Mouse (Mus musculus) spleen, postnatal 14 days (tissue): ENCODE data around the gene Auts2.
"Not testable (repeated sequence)": the region's sequence is repeated elsewhere in the genome, so short reads cannot be mapped to it uniquely, and the experiment has no call there.

ENCODE experiments used
- DNase-seq, 2 experiments: peaks; one replicate each; pipeline ENCODE4 v3.0.0; 2021 to 2022; ENCODE audit warnings: low spot score in 2 of 2

The Auts2 gene

DNA sequence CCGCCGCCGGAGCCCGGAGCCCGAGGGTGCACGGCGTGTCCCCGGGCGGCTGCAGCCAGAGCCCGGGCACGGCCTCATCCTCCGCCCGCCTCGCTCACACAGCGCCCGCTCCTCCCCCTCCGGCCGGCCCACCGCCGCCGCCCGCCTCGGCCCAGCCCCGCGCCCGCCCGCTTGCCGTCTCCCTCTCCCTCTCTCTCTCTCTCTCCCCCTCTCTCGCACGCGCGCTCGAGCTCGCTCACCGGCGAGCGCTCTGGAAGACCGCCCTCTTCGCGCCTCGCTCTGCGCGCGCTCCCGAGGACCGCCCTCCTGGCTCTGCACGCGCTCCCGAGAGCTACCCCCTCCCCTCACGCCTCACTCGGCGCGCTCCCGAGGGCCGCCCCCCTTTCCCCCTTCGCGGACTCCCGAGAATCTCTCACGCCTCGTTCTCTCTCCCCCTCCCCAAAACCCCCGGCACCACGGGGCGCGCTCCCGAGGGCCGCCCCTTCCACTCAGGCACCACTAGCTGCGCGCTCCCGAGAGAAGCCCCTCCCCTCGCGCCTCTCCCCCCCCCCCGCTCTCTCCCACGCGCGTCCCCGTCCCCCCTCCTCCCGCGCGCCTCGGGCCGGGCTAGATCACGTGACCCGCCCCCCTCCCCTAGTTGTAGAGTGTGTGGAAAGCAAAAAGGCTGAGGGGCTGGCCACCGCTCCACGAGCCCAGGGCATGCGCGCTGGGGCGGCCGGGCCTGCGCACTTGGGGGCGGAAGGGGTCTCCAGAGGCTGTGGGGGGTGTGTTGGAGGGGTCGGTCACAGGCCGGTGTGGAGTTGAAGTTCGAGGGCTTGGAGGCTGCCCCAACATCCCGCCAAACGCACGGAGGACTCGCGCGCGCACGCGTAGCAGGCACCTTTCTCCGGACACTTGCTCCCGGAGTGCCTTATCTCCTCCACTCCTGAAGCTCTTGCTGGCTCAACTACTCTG, at the start of gene Auts2:
Auts2 (minus strand) TSS at position 227 of the 954 bp plus-strand sequence.
- DNase-seq, result peak; percentile 7 to 19

DNA sequence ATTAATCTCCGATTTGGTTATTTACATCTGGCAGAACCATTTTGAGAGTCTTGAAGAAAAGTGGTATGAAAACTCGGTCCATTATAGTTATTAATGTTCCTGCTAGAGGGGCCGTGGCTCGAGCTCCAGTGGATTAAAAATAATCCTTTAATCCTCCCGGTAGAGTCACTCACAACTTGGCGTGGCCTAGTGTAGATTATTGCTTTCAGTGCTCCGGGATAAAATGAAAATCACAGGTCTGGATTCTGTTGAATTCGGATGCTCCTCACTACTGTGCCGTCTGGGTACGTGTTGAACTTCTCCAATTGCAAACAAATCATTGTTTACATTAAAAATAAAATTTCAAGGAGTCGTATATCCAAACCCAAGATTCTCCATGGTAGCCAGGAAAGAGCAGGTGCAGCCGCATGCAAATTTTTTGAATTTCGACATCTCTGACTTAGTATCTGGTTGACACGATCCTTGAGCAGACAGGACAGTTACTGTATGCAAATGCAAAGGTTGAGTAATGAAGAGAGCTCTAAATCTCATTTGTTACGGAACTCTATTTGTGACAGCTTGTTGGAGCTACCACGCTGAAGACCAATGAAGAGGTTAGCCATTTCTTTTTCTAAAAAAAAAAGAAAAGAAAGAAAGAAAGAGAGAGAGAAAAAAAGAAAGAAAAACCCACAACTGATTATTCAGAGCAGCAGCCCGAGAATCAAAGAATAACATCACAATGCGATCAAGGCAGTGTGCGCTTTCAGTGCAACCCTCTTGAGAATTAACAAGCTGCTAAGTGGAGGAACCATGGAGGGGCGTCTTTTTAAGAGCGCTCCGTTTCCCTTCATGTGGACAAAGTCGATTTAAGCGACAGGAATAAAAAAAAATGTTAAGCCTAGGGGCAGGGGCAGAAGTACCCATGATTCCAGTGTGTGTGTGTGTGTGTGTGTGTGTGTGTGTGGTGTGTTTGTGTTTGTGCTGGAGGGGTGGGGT, 48.9 kb upstream of the Auts2 start:
- DNase-seq, result no peak

DNA sequence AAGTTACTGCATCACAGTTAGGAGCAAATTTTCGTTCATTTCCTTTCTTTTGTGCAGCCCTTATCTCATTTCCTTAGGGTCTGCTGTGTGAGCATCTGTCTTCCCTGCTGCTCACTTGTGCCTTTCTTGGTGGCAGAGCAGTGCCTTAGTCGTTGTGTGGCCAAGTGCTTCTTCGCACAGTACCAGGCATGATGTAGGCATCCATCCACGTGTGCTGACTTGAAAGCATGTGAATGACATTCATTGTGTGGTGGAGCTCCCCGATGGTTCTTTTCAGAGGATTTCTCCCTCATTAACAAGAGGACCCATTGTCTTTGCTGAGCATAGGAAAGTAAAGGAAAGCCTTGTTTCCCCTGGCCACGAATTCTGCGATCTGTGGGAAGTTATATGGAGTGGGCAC, 36.6 kb upstream of the Auts2 start:
- no peak for DNase-seq

DNA sequence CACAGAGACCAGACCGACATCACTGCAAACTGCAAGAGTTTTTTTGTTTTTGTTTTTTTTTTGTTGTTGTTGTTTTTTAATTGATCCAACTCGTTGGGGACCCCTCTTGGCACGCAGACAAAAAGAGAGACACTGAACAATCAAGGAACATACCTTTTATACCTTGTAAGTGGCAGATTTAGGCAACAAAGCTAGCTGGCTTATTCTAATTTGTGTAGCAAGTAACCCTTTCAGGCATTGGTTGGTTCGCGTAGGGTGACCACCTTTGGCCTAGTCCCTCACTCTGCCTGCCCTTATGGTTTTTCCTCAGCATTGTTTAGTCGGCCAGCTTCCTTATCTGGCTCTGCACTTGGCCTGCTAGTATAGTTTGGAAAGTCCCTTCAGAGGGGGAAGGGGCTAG, 17.6 kb upstream of the Auts2 start:
- DNase-seq, result not testable (repeated sequence)

DNA sequence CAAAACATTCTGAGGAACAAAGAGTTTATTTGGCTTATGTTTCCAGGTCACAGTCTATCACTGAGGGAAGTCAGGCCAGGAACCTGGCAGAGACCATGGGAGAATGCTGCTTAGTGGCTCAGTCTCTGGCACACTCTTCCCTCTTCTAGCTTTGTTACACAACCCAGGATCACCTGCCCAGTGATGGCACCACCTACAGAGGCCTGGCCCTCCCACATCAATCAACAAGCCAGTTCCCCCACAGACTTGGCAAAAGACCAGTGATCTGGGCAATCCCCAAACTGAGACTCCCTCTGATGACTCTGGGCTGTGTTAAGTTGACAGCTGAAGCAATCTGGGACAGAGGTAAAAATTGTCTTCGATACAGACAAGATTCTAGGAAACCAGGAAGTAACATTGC, 2.6 kb upstream of the Auts2 start:
- DNase-seq, result no peak

DNA sequence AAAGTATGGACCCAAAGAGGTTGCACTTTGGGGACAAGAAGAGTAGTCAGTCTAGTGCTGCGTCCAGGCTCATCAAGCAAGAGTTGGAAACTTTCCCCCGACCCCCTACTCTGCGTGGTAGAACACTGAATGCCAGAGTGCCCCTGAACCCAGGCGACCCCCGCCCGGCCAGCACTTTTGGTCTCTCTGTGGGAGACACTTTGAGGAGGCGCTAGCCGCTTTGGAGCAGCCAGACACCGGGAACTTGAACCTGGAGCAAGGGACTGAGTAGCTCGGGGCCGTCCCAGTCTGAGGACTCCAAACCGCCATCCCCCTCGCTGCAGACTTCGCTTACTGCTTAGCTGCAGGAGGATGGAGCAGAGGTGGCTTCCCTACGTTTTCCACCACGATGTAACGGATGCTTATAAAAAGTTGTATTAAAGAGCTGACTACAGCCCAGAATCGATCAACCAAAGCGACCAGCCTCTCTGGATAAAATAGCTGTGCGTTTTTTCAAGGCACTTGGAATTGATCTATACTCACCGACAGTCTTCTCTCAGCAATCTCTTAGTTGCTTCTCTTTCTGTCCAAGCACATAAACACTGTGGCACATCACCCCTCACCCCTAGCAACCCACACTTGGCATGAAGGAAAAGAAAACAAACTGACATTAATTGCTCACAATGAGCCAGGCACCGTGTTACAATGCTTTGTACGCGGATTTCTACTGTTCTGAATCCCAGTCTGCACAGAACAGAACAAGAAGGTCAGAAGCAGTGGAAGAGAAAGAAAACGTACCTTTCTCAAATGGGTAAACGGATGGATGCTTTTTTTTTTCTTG, 1.2 kb upstream of the Auts2 start:
- DNase-seq, result no peak

DNA sequence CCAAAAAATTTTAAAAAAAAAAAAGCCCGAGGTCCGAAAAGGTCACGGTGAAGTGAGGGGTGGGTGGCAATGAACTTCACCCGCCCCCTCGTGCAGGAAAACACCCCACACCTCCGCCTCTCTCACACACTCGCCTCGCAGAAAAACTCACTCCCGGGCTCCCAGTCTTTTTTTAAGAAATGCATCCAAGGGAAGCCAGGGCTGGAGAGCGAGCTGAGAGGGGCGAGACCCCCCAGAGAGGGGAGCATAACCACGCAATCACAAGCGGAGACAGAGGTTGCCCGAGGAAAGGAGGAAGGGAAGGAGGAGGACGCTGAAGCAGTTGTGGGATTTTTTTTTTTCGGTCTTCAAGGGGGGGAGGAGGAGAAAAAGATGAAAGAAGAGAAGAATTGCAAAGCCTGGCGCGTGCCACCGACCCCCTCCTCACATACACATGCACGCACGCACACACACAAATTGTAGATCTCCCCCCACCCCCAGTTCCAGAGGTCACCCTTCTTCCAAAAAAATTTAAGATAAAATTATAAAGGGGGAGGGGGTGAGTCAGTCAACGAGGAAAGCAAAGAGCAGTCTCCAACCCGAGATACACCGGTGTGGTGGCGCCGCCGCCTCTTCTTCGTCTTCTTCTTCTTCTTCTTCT, 643 bp downstream of the Auts2 start:
- DNase-seq, result no peak

DNA sequence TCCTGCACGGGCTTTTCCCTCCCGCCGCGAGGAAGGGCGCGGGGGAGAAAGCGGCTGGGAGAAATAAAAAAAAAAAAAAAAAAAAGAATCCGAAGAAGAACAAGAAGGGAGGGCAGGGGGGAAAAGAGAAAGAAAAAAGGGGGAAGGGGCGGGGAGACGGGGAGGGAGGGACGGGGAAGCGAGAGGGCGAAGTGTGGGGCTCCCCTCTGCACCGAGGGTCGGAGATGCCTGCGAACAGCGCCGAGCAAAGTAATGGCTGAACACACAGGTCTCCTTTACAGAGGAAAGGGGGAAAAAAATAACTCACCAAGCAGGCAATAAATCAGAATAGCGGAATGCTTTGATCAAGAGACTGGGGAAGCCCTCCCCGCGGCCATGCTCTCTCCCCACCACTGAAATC, 1.2 kb downstream of the Auts2 start:
- no peak for DNase-seq

DNA sequence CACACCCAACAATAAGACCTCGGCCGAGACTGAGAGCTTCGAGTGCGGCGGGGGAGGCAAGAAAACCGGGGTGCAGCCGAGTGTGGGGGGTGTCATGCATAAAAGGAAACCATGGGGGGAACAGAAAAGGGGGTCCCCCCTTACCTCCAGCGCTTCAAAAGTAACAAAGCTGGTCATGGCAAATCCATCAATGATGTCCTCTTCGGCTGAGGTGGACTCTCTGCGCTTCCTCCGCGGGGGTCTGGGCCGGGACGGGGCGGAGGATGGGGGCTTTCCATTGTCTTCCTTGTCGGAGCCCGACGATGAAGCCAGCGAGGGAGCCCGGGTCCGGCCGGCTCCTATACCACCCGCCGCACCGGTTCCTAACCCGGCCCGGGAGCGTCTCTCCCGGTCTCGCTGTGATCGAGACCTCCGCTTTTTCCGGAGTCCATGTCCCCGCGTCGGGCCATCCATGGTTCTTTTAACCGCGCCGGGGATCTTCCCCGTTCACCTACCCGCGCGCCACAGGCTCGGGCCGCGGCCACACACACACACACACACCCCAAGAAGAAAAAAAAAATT, 1.7 kb downstream of the Auts2 start:
- no peak for DNase-seq

DNA sequence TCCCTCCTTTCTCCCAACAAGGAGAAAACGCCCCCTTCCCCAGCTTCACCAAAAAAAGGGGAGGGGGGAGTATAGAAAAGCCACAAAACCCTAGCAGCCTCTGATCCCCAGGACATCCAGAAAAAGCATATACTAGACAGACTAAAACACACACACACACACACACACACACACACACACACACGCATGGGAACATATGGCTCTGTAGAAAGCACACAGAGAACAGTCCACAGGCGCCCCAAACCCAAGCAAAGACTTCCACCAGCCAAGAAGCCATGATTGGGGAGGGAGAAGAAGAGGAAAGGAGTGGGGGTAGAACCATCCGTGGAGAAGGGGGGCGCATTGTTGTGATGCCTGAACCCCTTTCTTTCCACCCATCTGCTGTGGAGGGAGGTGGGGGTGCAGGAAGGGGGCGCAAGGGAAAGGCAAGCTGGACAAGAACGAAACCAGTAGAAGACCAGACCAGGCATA, 2.3 kb downstream of the Auts2 start:
- no peak for DNase-seq

DNA sequence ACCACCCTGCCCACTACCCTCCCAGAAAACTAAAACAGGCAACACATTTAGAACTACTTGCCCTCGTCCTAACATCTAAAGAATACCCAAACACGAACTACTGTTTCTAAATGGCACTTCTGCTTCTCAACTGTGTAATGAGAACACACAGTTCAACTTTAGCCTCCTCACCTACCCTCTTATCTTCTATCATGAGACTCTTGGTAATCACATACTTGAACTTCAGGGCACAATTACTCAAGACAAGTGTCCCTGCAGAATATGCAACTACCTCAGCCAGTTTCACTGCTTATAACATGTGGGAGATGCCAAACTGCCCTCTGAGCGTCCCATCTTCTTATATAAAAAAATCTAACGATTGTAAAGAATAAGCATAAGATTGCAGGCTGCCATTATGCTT, 5.7 kb downstream of the Auts2 start:
- no peak for DNase-seq

DNA sequence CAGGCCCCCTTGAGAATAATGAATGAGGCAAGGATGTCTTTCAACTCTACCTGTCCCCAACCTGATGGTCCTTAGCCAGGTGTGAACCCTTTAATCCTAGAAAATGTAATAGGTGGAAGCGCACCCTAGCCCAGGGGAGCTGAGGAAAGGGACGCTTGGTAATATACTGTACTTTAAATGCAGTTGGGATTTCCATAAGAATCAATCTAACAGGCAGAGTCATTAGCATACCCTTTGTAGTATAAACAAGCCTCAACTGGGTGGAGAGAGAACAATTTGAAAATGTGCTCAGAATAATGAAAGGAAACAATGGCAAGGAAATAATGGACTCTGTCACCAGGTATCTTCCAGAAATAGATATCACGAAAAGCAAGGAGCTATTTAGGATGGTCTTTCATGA, 16.7 kb downstream of the Auts2 start:
- DNase-seq, result no peak

DNA sequence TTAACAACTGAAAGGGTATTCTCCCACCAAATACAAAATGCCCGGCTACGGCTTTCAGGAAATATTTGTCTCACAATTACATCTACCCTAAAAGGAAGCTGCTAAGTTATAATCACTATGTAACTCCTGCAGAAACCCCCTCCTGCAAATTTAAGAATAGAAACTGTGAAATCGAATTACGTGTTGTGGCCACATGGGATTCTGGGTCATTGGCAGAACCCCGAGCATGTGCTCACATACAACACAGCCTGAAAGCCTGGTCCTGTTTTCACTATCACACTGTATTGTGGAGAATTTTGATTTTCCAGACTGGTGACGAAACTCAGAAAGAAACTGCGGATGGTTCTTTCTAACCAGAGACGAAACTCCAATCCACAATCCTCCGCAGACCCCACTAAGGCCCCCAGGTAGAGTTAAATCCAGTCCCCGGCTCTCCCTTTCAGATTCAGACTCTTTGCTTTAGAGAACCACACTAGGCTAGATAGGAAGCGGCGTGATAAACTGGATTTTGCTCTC, 21.7 kb downstream of the Auts2 start:
- no peak for DNase-seq

DNA sequence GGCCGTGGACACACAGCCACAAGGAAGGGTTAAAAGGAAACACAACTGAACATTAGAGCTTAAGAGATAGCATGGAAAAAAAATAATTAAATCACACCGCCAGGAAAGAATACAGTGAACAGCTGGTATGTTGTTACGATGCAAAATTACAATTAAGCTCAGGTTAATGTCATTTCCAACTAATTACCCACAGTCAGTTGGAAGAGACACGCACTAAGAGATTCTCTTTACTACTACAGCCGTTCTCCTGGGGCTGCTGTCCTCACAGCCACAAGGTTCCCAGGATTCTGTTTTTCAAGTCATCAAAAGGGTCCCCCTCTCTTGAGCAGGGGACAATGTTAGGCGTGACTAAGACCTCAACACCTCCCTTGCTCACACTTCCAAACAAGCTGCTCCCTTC, 25.3 kb downstream of the Auts2 start:
- DNase-seq, result no peak

DNA sequence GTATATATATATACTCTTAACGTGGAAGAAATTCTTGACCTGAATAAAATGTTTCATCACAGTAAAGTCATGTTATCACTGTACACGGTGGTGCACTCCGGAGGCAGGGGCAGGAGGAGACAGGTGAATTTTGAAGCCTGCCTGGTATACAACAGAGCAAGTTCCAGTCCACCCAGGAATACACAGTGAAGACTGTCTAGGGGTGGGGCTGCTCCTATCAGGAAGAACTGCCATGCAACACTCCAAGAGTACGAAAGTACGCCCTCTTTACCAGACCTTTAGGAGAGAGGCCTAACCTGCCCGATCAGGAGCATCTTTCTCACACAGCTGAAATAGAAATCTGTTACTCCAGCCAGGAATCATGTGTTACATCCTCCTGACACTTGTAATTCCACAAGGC, 28.6 kb downstream of the Auts2 start:
- DNase-seq, result no peak

DNA sequence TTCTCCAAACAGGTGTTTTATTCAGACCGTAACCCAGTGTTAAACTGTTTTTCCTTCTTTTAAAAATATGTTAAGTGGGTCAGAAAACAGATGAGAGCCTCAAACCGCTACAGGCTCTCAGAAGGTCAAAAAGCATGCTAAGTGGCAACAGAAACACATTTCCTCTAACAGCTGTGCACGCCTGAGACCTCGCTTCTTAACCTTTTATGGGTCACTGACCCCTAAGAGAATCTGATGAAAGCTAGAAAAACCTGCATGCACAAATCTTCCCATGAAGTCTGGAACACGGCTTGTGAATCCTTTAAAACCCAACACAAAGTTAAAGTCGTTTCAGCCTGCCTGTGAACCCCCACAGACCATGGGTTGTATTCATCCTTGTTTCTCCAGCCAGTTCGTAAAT, 29.9 kb downstream of the Auts2 start:
- no peak for DNase-seq

DNA sequence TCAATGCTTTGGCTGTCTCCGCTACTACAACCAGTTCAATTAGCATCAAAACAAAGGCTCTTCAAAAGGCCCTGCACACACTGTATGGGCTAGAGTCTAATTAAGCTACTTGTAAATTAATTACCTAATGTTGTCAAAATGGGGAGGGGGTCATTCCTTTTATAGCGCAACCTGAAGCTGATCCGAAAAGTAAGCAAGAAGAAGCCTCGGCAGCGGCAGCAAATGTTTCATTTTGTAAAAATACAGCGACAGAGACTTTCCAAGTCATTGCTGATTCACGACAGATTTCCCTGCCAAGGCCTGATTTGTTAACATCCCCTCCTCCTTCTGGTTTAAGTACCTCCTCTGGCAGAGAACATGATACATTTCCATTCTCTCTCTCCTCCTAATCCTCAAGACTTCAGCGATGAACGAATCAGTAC, 33.7 kb downstream of the Auts2 start:
- DNase-seq, result no peak

DNA sequence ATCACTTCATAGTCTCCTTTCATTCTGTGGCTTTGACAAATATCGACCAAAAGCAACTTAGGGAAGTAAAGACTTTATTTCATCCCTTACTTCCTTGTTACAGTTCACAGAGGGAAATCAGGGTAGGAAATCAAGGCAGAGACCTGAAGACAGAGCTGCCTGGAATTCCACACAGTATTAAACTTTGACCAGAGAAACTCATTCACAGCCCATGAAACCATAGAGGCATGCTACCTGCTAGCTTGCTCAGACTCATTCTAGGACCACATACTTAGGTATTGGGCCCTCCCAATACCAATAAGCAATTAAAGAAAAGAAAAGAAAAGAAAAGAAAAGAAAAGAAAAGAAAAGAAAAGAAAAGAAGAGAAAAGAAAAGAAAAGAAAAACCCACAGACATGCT, 38.3 kb downstream of the Auts2 start:
- no peak for DNase-seq

DNA sequence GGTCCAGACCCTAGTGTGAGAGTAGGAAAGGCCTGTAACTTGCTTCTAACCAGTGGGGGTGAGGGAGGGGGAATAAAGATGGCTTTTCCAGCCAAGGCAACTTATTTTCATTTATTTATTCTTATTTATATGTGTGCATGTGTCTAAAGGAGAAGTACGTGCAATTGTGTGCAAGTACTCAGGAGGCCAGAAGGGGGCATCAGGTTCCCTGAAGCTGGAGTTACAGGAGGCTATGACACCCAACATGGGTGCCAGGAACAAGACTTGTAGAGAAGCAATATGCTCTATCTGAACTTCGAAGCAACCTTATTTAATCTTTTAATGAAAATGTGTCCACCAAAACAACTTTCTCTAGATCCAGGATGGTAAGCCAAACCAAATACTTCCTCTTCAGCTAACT, 39.7 kb downstream of the Auts2 start:
- no peak for DNase-seq

DNA sequence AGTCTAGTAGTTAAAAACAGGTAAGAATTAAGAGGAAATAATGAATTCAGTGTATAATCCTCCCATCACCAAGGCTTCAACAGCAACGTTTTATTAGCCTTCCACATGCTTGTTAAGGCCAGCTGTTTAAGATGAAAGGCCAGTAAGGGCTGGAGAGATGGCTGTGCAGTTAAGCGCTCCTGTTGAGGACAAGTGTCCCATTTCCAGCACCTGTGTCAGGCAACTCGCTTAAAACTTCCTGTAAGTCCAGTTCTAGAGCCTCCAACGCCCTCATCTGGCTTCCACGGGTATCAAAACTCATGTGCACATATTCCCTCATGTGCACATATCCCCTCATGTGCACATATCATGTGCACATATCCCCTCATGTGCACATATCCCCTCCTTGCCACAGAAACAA, 41.1 kb downstream of the Auts2 start:
- no peak for DNase-seq
